Mouse (Mus musculus) kidney, embryonic 14.5 days (tissue): ENCODE measurements around the gene Stpg1. TPM values are rescaled to one million over a fixed set of nuclear protein-coding genes. Genes with fewer than 3 reads are reported as not detected.

Experiments
- ATAC-seq: fragments of 200-750 bp; cut with Nextera tagmentation; 2 replicates; pipeline ENCODE4 v1.8.0; 2017; ENCODE audit warnings: moderate number of reproducible peaks, mild to moderate bottlenecking, moderate TSS enrichment, moderate library complexity; ENCODE audit not compliant: low FRiP score, low TSS enrichment
- H3K27ac ChIP-seq: fragments of 300-500 bp; sonication (generic); 2 replicates; pipeline ENCODE4 v1.5.1; 2014; ENCODE audit warnings: low read depth, mild to moderate bottlenecking, low read length, moderate library complexity, mixed read lengths
- H3K27me3 ChIP-seq: fragments of 300-500 bp; sonication (generic); 2 replicates; pipeline ENCODE4 v1.6.1; 2014; ENCODE audit warnings: mild to moderate bottlenecking, low read length; ENCODE audit not compliant: control insufficient read depth, insufficient read depth
- H3K36me3 ChIP-seq: fragments of 300-500 bp; sonication (generic); 2 replicates; pipeline ENCODE4 v1.6.1; 2014; ENCODE audit warnings: low read length, mixed read lengths; ENCODE audit not compliant: control insufficient read depth, insufficient read depth
- H3K4me1 ChIP-seq: fragments of 300-500 bp; sonication (generic); 2 replicates; pipeline ENCODE4 v1.6.1; 2014; ENCODE audit warnings: low read length, mixed read lengths; ENCODE audit not compliant: control insufficient read depth, insufficient read depth
- H3K4me2 ChIP-seq: fragments of 300-500 bp; sonication (generic); replicated peaks from 2 replicates; pipeline ENCODE4 v1.6.1; 2014; ENCODE audit warnings: low read depth, mild to moderate bottlenecking, low read length
- H3K4me3 ChIP-seq: fragments of 300-500 bp; sonication (generic); 2 replicates; pipeline ENCODE4 v1.5.1; 2014; ENCODE audit warnings: mild to moderate bottlenecking, low read length
- H3K9ac ChIP-seq: fragments of 300-500 bp; sonication (generic); 2 replicates; pipeline ENCODE4 v1.6.1; 2014; ENCODE audit warnings: low read depth, mild to moderate bottlenecking, low read length, moderate library complexity
- H3K9me3 ChIP-seq: fragments of 300-500 bp; sonication (generic); 2 replicates; pipeline ENCODE4 v1.6.1; 2016; ENCODE audit warnings: low read length; ENCODE audit not compliant: control insufficient read depth
- WGBS: fragments of 180-500 bp; shearing (Covaris S2); extraction: QIAGEN DNeasy Blood & Tissue Kit; methylation state at CpG from one replicate; pipeline ENCODE4 v1.1.7; 2014; 5-methylcytosine and 5-hydroxymethylcytosine counted together
- polyA plus RNA-seq: library from polyadenylated mRNA; unstranded; fragments of >200 nt; fragmentation: Nextera tagmentation; extraction: Ambion mirVana; gene quantifications from 2 replicates; pipeline ENCODE4 v1.2.1, GENCODE M21; 2014

Gene Stpg1
- polyA plus RNA-seq, 1 experiment from 2014 or later, result 0.81 TPM

DNA sequence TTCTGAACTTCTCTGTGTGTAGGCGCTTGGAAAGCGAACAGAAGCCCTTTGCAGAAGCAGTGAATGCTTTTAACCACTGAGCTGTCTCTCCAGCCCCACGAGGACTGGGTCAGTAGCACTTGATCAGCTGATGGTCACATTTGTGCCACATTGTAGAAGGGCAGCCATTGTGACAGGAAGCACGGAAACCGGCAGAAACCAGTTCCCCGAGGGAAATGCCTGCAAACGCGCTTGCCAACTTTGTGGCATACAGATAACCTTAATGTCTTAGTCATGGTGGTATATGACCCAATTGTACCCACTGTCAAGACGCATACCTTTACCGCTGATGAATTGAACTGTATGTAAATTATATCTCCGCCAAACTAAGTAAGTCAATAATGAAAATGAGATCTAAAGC, 11.2 kb downstream of the Stpg1 start:
- H3K36me3 ChIP-seq, result no peaks in the 10 kb centered on the region
- H3K4me2 ChIP-seq, result no peak overlapping the region
- H3K4me3 ChIP-seq, result no peak overlapping the region
- H3K4me1 ChIP-seq, result peaks cover 7% of the 10 kb centered on the region; the same call in 1 of the 2 replicates
- no peaks in the 10 kb centered on the region for H3K27me3 ChIP-seq
- no peak overlapping the region for H3K27ac ChIP-seq
- peaks cover under 1% of the 10 kb centered on the region; the same call in 1 of the 2 replicates for H3K9me3 ChIP-seq
- ATAC-seq, result no peak
- no peak overlapping the region for H3K9ac ChIP-seq
- 74% methylated on average over 11 of the region's 11 CpGs for WGBS

GRCm38 (mm10) chr4:135507547-135508350, 13.2 kb downstream of the Stpg1 start:
- H3K27ac ChIP-seq, result no peak overlapping the region
- peak overlapping the region; percentile 32; the same call in 1 of the 2 replicates for H3K9ac ChIP-seq
- 10% methylated on average over 22 of the region's 22 CpGs for WGBS
- H3K9me3 ChIP-seq, result no peaks in the 10 kb centered on the region
- H3K4me1 ChIP-seq, result peaks cover 7% of the 10 kb centered on the region; the same call in 1 of the 2 replicates
- 0 out of 2 replicates have a peak, but pooled peaks have one; percentile 21 for ATAC-seq
- H3K4me2 ChIP-seq, result peak overlapping the region; percentile 46
- peak overlapping the region; percentile 28 for H3K4me3 ChIP-seq
- no peaks in the 10 kb centered on the region for H3K36me3 ChIP-seq
- H3K27me3 ChIP-seq, result no peaks in the 10 kb centered on the region

GRCm38 (mm10) chr4:135508419-135509039, 13.9 kb downstream of the Stpg1 start:
- Histone ChIP-seq H3K4me1 (peaks cover 7% of the 10 kb centered on the region; the same call in 1 of the 2 replicates), H3K9ac (no peak overlapping the region), H3K27ac (no peak overlapping the region), H3K9me3 (no peaks in the 10 kb centered on the region), H3K4me3 (no peak overlapping the region), H3K4me2 (no peak overlapping the region; the same call in 1 of the 2 replicates), H3K27me3 (no peaks in the 10 kb centered on the region), H3K36me3 (no peaks in the 10 kb centered on the region)
- 10% methylated on average over 13 of the region's 13 CpGs for WGBS
- peak; percentile 75 for ATAC-seq

DNA sequence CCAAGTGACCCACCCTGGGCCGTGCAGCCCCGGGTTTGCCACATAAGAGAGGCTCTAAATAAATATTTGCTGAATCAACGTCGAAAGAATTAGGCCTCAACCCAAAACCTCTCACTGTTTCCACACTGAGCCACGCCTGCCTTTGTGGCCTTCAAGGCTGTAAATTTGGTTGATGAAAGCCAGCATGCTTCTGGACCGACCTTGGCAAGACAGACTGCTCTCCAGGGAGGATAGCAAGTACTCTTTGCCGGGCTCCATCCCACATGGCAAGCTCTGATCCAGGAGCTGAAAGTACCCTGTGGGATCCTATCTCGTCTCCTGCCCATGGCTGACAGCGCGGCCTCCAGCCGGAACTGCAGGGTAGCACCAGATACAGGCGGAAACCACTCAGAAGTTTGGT, 14.9 kb downstream of the Stpg1 start:
- no peak overlapping the region for H3K9ac ChIP-seq
- 50% methylated on average over 12 of the region's 12 CpGs for WGBS
- no peak overlapping the region for H3K4me3 ChIP-seq
- H3K36me3 ChIP-seq, result no peaks in the 10 kb centered on the region
- H3K27ac ChIP-seq, result no peak overlapping the region
- no peaks in the 10 kb centered on the region for H3K9me3 ChIP-seq
- H3K4me2 ChIP-seq, result no peak overlapping the region
- peaks cover 7% of the 10 kb centered on the region; the same call in 1 of the 2 replicates for H3K4me1 ChIP-seq
- no peak for ATAC-seq
- no peaks in the 10 kb centered on the region for H3K27me3 ChIP-seq

GRCm38 (mm10) chr4:135513865-135514264, 19.3 kb downstream of the Stpg1 start:
- H3K9me3 ChIP-seq, result no peaks in the 10 kb centered on the region

DNA sequence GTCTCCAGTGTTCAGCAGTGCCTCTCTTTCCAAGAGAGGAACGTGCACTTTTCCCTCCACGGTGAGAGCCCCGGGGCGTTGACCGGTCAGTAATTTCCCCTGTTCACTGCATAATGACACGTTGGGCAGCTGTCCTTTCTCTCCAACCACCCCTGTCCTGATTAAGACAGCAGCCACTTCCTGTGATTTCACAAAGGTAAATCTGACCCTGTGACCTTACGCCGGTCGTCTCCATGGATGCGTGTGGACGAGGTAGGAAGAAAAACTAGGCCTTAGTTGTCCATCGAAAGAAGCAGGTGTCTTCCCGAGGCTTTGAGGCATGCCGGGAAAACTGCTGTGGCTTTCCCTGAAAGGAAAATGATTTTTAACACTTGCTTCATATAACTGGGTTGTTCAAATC, 20.3 kb downstream of the Stpg1 start:
- H3K36me3 ChIP-seq, result no peaks in the 10 kb centered on the region
- 58% methylated on average over 14 of the region's 14 CpGs for WGBS
- H3K27ac ChIP-seq, result no peak overlapping the region

More at GRCm38 (mm10) chr4:135513865-135514264, 19.3 kb downstream of the Stpg1 start:
- ATAC-seq, result no peak
- 93% methylated on average over 7 of the region's 7 CpGs for WGBS
- Histone ChIP-seq H3K9ac (no peak overlapping the region), H3K4me3 (no peak overlapping the region), H3K27me3 (no peaks in the 10 kb centered on the region), H3K4me2 (no peak overlapping the region), H3K27ac (no peak overlapping the region), H3K36me3 (no peaks in the 10 kb centered on the region), H3K4me1 (no peaks in the 10 kb centered on the region)

DNA sequence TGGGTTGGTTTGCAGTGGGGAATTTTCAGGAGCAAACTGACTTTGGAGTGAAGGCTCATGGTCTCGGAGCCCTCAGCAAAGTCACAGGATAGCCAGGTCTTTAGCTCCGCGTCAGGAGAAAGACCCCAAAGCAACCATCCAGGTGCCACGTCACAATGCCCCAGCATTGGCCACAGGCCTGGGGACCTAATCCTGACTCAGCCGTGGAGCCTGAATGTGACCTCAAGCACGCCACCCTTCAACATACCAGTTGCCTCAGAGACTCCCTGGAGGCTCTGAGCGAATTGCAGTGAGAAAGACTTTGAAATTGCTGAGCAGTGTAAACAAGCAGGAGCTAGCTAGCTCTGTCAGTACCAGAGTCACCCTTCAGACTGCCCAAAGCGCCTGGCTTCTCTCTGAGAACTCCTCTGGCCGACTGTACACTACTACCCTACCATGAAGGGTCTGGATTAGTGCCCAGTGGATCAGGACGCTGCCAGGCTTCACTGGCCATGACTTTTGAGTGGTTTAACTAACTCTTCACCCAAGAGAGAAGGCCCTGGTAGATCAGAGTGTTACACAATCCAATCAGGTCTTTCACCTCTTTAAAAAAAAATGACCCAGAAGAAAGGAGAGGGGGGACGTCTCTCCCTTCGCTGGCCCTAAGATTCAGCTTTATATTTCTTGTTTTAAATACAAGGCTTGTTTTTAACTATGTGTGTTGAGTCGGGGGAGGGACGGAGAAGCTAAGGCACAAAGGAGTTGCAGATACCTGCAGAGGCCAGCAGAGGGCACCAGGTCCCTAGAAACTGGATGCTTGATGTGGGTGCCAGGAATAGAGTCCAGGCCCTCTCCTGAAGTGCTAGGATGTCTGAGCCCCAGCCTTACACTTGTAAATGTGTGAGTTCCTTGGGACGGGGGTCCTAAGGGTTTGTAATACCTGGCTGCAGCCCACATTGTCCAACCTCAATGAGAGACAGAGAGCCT, 22.0 kb downstream of the Stpg1 start:
- ATAC-seq, result no peak
- H3K27ac ChIP-seq, result no peak overlapping the region
- H3K9ac ChIP-seq, result no peak overlapping the region
- H3K4me3 ChIP-seq, result no peak overlapping the region
- no peak overlapping the region for H3K4me2 ChIP-seq
- no peaks in the 10 kb centered on the region for H3K36me3 ChIP-seq
- no peaks in the 10 kb centered on the region for H3K27me3 ChIP-seq
- H3K4me1 ChIP-seq, result no peaks in the 10 kb centered on the region
- H3K9me3 ChIP-seq, result no peaks in the 10 kb centered on the region
- WGBS, result 56% methylated on average over 15 of the region's 15 CpGs

More for the DNA sequence above, 20.3 kb downstream of the Stpg1 start:
- H3K4me3 ChIP-seq, result no peak overlapping the region
- no peaks in the 10 kb centered on the region for H3K9me3 ChIP-seq
- no peak overlapping the region for H3K4me2 ChIP-seq
- H3K27me3 ChIP-seq, result no peaks in the 10 kb centered on the region
- H3K4me1 ChIP-seq, result no peaks in the 10 kb centered on the region
- no peak overlapping the region for H3K9ac ChIP-seq
- ATAC-seq, result no peak

GRCm38 (mm10) chr4:135518135-135518534, 23.5 kb downstream of the Stpg1 start:
- Histone ChIP-seq H3K9ac (no peak overlapping the region), H3K4me2 (no peak overlapping the region), H3K4me3 (no peak overlapping the region), H3K27me3 (no peaks in the 10 kb centered on the region), H3K4me1 (no peaks in the 10 kb centered on the region), H3K9me3 (no peaks in the 10 kb centered on the region), H3K27ac (no peak overlapping the region), H3K36me3 (no peaks in the 10 kb centered on the region)
- WGBS, result 77% methylated on average over 12 of the region's 12 CpGs
- no peak for ATAC-seq
